Mouse (Mus musculus) neural tube, embryonic 15.5 days (tissue): Measurements from ENCODE around the gene Pcyox1. TPM values are rescaled to one million over a fixed set of nuclear protein-coding genes. Genes with fewer than 3 reads are reported as not detected.
"Not testable (repeated sequence)": the region's sequence is repeated elsewhere in the genome, so short reads cannot be mapped to it uniquely, and the experiment has no call there.

ENCODE experiments used
- ATAC-seq: fragments of 200-750 bp; cut with Nextera tagmentation; 2 replicates; pipeline ENCODE4 v1.8.0; 2017; ENCODE audit warnings: mild to moderate bottlenecking, moderate TSS enrichment, moderate library complexity; ENCODE audit not compliant: low FRiP score
- H3K27ac ChIP-seq: fragments of 300-500 bp; sonication (generic); replicated peaks from 2 replicates; pipeline ENCODE4 v1.5.1; 2015; ENCODE audit warnings: mild to moderate bottlenecking, inconsistent platforms
- H3K27me3 ChIP-seq: fragments of 300-500 bp; sonication (generic); replicated peaks from 2 replicates; pipeline ENCODE4 v1.6.1; 2015; ENCODE audit warnings: inconsistent platforms
- H3K36me3 ChIP-seq: fragments of 300-500 bp; sonication (generic); 2 replicates; pipeline ENCODE4 v1.6.1; 2015; ENCODE audit warnings: inconsistent platforms
- H3K4me1 ChIP-seq: fragments of 300-500 bp; sonication (generic); 2 replicates; pipeline ENCODE4 v1.6.1; 2015; ENCODE audit warnings: inconsistent platforms
- H3K4me2 ChIP-seq: fragments of 300-500 bp; sonication (generic); 2 replicates; pipeline ENCODE4 v1.6.1; 2015; ENCODE audit warnings: inconsistent platforms, mild to moderate bottlenecking, moderate library complexity
- H3K4me3 ChIP-seq: fragments of 300-500 bp; sonication (generic); replicated peaks from 2 replicates; pipeline ENCODE4 v1.5.1; 2015; ENCODE audit warnings: mild to moderate bottlenecking, inconsistent platforms
- H3K9ac ChIP-seq: fragments of 300-500 bp; sonication (generic); replicated peaks from 2 replicates; pipeline ENCODE4 v1.6.1; 2015; ENCODE audit warnings: mild to moderate bottlenecking, inconsistent platforms
- H3K9me3 ChIP-seq: fragments of 300-500 bp; sonication (generic); replicated peaks from 2 replicates; pipeline ENCODE4 v1.6.1; 2016; ENCODE audit warnings: inconsistent platforms
- WGBS: fragments of 180-500 bp; shearing (Covaris S2); methylation state at CpG from one replicate; pipeline ENCODE4 v1.1.7; 2015; ENCODE audit warnings: mixed read lengths; 5-methylcytosine and 5-hydroxymethylcytosine counted together
- polyA plus RNA-seq: library from polyadenylated mRNA; unstranded; fragments of >200 nt; fragmentation: Nextera tagmentation; extraction: Ambion mirVana; gene quantifications from 2 replicates; pipeline ENCODE4 v1.2.1, GENCODE M21; 2015

Gene Pcyox1
- polyA plus RNA-seq, 1 experiment from 2014 or later = 89.6 TPM

DNA sequence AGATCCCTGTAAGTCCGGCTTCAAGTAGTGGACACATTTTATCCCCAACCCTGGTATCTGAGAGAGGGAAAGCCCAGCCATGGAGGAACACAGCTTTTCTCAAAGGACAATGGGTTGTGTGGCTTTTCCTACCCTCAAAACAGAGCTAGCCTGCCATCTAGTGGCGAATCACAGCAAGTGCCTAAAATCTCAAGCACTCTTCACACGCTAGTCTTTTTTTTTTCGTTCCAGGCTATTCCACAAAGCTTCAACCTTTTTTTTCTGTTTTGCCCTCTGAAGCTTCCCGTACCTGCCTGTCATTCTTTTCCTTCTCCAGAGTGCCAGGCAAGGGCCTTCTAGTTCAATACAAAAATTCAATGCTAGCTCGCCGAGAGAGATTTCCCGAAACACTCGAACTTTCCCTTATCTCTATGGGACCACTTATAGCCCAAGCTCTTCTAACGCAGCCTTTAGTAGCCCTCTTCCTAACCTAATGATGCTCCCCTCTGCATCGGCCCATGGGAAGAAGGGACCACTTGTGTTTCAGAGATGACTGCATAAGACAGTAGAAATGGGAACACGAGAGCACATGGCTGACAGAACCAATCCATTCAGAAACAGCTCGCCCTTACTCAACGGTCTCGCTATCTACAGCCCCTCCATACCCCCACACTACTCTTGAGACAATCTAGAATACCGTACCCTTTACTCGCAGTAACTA is 32.4 kb downstream of the Pcyox1 start:
- Histone ChIP-seq H3K27me3 (no peaks in the 10 kb centered on the region), H3K4me3 (peak overlapping the region; percentile 76), H3K9ac (peak overlapping the region; percentile 62), H3K36me3 (peaks cover 16% of the 10 kb centered on the region), H3K4me1 (peaks cover 22% of the 10 kb centered on the region), H3K27ac (peak overlapping the region; percentile 86), H3K9me3 (no peaks in the 10 kb centered on the region), H3K4me2 (peak overlapping the region; percentile 88)
- WGBS = 2% methylated on average over 17 of the region's 17 CpGs
- peak; percentile 56 for ATAC-seq

DNA sequence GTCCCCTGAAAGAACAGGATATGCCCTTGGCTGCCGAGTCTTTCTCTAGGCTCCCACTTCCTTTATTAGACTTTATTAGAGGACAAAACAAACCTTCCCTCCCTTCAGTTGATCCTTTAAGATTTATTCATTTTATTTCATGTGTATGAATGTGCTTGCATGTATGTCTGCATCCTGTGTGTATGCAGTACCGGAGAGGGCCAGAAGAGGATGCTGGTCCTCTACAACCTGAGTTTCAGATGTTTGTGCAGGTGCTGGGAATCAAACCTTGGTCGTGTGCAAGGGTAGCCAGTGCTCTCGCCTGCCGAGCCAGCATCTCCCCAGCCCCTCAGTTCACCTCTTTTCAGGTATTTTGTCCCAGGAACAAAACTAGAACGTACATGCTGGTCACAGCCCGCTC is 35.6 kb downstream of the Pcyox1 start:
- ATAC-seq = no peak

DNA sequence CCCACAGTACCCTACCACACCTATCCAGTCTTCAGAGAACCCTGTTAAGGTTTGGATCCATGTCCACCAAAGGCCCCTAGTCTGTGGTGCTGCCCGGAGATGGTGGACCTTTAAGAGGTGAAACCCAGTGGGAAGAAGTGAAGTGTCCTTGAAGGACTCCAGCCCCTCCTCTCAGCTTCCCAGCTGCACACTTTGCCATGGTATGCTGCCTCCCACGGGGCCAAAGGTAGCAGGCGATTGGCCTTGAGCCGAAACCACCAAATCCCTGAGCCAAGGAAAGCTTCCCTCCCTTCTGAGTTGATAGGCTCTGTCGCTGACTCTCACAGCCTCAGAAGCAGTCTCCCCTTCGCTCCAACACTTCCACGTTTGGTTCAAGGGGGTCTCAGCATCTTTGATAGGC is 36.3 kb downstream of the Pcyox1 start:
- H3K4me1 ChIP-seq = peaks cover 8% of the 10 kb centered on the region
- H3K9ac ChIP-seq = no peak overlapping the region
- H3K27ac ChIP-seq = no peak overlapping the region
- no peaks in the 10 kb centered on the region for H3K36me3 ChIP-seq
- H3K9me3 ChIP-seq = no peaks in the 10 kb centered on the region
- no peak overlapping the region for H3K4me2 ChIP-seq
- H3K4me3 ChIP-seq = no peak overlapping the region
- H3K27me3 ChIP-seq = no peaks in the 10 kb centered on the region
- no peak for ATAC-seq
- 69% methylated on average over 7 of the region's 7 CpGs for WGBS

More for the DNA sequence above, 35.6 kb downstream of the Pcyox1 start:
- no peak overlapping the region for H3K4me2 ChIP-seq
- H3K4me1 ChIP-seq = peaks cover 13% of the 10 kb centered on the region
- no peaks in the 10 kb centered on the region for H3K9me3 ChIP-seq
- WGBS = 91% methylated on average over 7 of the region's 7 CpGs
- H3K4me3 ChIP-seq = no peak overlapping the region
- no peaks in the 10 kb centered on the region for H3K36me3 ChIP-seq
- H3K27ac ChIP-seq = no peak overlapping the region
- H3K9ac ChIP-seq = no peak overlapping the region
- H3K27me3 ChIP-seq = no peaks in the 10 kb centered on the region

DNA sequence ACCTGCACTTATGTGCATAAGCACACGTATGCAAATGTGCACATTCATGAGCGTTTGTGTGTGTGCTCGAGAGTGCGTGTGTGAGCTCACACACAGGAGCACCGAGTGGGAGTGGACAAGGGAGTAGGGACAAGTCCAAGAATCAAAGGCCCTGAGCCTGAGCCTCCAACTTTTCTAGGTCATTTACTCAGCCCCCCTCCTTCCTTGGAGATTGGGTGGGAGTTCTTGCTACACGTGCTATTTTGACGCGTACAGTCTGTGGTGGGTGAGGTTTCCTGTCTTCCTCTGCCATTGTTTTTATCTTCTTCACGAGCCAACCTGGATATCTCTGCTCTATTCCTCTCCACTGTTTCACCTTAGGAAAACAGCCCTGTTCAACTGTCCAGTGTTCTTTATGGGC is 40.0 kb downstream of the Pcyox1 start:
- no peak overlapping the region for H3K27ac ChIP-seq
- 89% methylated on average over 9 of the region's 9 CpGs for WGBS
- H3K4me2 ChIP-seq = no peak overlapping the region
- H3K4me1 ChIP-seq = no peaks in the 10 kb centered on the region
- no peaks in the 10 kb centered on the region for H3K9me3 ChIP-seq
- H3K27me3 ChIP-seq = no peaks in the 10 kb centered on the region
- H3K9ac ChIP-seq = no peak overlapping the region
- H3K36me3 ChIP-seq = no peaks in the 10 kb centered on the region
- no peak for ATAC-seq
- H3K4me3 ChIP-seq = no peak overlapping the region

DNA sequence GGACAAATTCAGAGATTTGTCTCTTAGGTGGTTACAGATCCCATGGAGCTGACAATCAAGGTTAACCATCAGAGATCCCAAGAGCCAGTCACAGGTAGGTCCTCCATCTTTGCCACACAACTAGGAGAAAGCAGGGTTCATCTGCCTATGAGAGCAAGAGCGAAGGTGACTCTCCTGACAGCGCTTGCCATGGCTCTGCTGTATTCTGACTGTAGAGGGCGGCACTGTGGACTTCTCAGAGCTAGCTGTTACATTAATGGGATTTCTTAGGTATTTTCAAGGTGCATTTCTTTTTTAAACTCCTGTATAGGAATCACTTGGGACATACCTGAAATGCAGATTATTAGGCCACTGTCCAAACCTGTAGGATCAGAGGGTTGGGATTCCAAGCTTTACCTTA is 42.0 kb downstream of the Pcyox1 start:
- no peak for ATAC-seq
- no peak overlapping the region for H3K27ac ChIP-seq
- 62% methylated on average over 3 of the region's 3 CpGs for WGBS
- no peaks in the 10 kb centered on the region for H3K27me3 ChIP-seq
- H3K4me3 ChIP-seq = no peak overlapping the region
- no peaks in the 10 kb centered on the region for H3K36me3 ChIP-seq
- H3K9me3 ChIP-seq = no peaks in the 10 kb centered on the region
- no peaks in the 10 kb centered on the region for H3K4me1 ChIP-seq
- no peak overlapping the region for H3K9ac ChIP-seq
- no peak overlapping the region for H3K4me2 ChIP-seq

DNA sequence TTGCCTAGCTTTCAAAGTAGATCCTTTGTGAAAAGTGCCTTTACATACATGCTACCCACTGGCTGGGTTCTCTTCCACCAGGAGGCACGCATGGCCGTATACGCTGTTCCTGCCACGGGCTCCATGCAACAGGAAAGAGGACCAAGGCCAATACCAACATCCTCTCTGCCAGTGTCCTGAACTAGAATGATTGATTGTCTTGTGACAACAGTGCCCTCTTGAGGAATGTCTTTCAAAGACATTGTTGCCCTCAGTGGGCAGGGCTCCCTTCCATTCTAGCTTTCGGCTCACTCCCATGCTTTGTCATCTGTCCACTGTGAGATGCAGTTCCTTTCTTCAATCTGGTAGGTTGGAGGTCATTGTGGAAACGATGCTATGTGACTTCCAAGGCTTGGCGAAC is 47.7 kb downstream of the Pcyox1 start:
- Histone ChIP-seq H3K9me3 (no peaks in the 10 kb centered on the region), H3K27ac (no peak overlapping the region), H3K36me3 (no peaks in the 10 kb centered on the region), H3K9ac (no peak overlapping the region), H3K4me3 (no peak overlapping the region), H3K27me3 (no peaks in the 10 kb centered on the region), H3K4me2 (no peak overlapping the region), H3K4me1 (no peaks in the 10 kb centered on the region)
- WGBS = 66% methylated on average over 7 of the region's 7 CpGs
- no peak for ATAC-seq

DNA sequence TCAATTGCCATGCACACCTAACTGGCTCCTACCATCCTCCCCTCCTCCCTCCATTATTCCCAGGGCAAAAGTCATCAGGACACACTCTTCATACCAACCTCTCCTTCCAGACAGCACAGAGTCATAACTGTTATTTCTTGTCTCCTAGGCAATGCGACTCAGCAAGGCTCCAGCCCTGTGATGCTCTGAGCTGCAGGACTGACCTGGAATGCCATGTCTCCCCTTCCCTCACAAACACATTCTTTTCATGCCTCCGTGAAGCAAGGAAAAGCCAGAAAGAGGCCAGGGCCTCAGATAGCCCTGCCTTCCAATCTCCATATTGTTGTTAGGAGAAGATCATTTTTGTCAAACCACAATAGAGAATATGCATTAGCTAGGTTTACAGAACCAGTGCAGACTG is 50.9 kb downstream of the Pcyox1 start:
- no peak overlapping the region for H3K4me2 ChIP-seq
- H3K9ac ChIP-seq = no peak overlapping the region
- H3K27ac ChIP-seq = no peak overlapping the region
- H3K4me1 ChIP-seq = peaks cover 6% of the 10 kb centered on the region; the same call in 1 of the 2 replicates
- no peaks in the 10 kb centered on the region for H3K27me3 ChIP-seq
- no peaks in the 10 kb centered on the region for H3K36me3 ChIP-seq
- H3K9me3 ChIP-seq = no peaks in the 10 kb centered on the region
- 66% methylated on average over 2 of the region's 2 CpGs for WGBS
- H3K4me3 ChIP-seq = no peak overlapping the region
- no peak for ATAC-seq

DNA sequence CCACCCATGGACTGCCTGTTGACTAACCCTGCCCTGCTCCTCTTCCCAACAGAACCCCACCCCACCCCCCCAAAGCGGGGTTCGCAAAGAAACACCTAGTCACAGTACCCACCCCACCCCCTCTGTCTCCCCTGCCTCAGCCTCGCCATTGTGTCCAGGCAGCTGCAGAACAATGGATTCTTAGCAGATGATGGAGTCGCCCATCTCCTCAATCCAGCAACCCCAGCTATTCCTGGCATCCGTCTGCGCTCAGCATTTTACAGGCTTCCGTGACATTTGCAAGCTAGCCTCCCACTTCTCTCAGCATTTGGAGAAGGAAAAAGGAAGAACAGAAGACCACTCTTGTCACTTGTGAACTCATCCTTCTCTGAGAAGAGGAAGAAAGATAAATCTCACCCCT is 53.3 kb downstream of the Pcyox1 start:
- Histone ChIP-seq H3K4me1 (peaks cover 6% of the 10 kb centered on the region; the same call in 1 of the 2 replicates), H3K4me2 (peak overlapping the region; percentile 36), H3K36me3 (no peaks in the 10 kb centered on the region), H3K9me3 (no peaks in the 10 kb centered on the region), H3K27ac (no peak overlapping the region), H3K27me3 (no peaks in the 10 kb centered on the region), H3K4me3 (no peak overlapping the region), H3K9ac (no peak overlapping the region)
- 12% methylated on average over 7 of the region's 7 CpGs for WGBS
- peak; percentile 11; the same call in 1 of the 2 replicates for ATAC-seq

DNA sequence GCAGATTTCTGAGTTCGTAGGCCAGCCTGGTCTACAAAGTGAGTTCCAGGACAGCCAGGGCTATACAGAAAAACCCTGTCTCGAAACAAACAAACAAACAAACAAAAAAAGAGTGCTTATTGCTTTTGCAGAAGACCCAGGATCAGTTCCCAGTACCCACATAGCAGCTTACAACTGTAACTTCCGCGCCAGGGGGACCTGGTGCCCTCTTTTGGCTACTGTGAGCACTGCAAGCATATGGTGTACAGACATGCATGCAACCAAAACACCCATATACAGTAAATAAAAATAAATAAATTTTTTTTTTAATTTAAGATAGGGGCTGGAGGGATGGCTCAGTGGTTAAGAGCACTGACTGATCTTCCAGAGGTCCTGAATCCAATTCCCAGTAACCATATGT is 60.6 kb downstream of the Pcyox1 start:
- not testable (repeated sequence) for H3K9ac ChIP-seq, H3K9me3 ChIP-seq, H3K4me3 ChIP-seq, H3K36me3 ChIP-seq, H3K4me2 ChIP-seq, H3K4me1 ChIP-seq, ATAC-seq, H3K27ac ChIP-seq, H3K27me3 ChIP-seq
- WGBS = 92% methylated on average over 4 of the region's 4 CpGs

Other genes with a start within 250 kb of the Pcyox1 start
- gene Tgfa, start 201.9 kb downstream of the Pcyox1 start, polyA plus RNA-seq = 16.7 and 18.6 TPM in 2 replicates
- 112 and 116 TPM in 2 replicates for gene Fam136a, start 31.5 kb downstream of the Pcyox1 start, polyA plus RNA-seq
- gene Snrpg, start 25.9 kb downstream of the Pcyox1 start, polyA plus RNA-seq = 344 and 348 TPM in 2 replicates
- 275 and 303 TPM in 2 replicates for gene Tia1, start 7.1 kb upstream of the Pcyox1 start, polyA plus RNA-seq
- not detected in 2 replicates for gene Gm44790, start 29.5 kb upstream of the Pcyox1 start, polyA plus RNA-seq
- gene C87436, start 41.2 kb upstream of the Pcyox1 start, polyA plus RNA-seq = 22.2 and 25.6 TPM in 2 replicates
- gene Pcbp1, start 129.2 kb upstream of the Pcyox1 start, polyA plus RNA-seq = 331 and 342 TPM in 2 replicates
- gene Asprv1, start 231.0 kb upstream of the Pcyox1 start, polyA plus RNA-seq = 1.5 and 1.8 TPM in 2 replicates